Mouse (Mus musculus): Measurements from ENCODE around the gene Cdh1. TPM values are rescaled to one million over a fixed set of nuclear protein-coding genes. Genes with fewer than 3 reads are reported as not detected.

Cdh1 gene
- polyA plus RNA-seq, 1 experiment = 347 TPM

GRCm38 (mm10) chr8:106643100-106643499 lies 39.9 kb downstream of the Cdh1 start:
- Histone ChIP-seq H3K4me1 (ENCODE audit: control insufficient read depth, insufficient read depth, low read length) (peaks cover 7% of the 10 kb centered on the region), H3K27me3 (ENCODE audit: control insufficient read depth, insufficient read depth, low read length, poor library complexity, severe bottlenecking) (no peaks in the 10 kb centered on the region), H3K9me3 (replicated peaks; ENCODE audit: control insufficient read depth, insufficient read depth, low read length, poor library complexity, severe bottlenecking) (no peaks in the 10 kb centered on the region), H3K27ac (ENCODE audit: insufficient read depth, low read length) (peak overlapping the region; percentile 24; the same call in 1 of the 2 replicates), H3K36me3 (ENCODE audit: control insufficient read depth, insufficient read depth, low read length, poor library complexity, severe bottlenecking) (peaks cover 4% of the 10 kb centered on the region), H3K9ac (ENCODE audit: low read depth, poor library complexity, severe bottlenecking) (no peak overlapping the region), H3K4me3 (ENCODE audit: low read depth, low read length) (no peak overlapping the region)
- TF ChIP-seq POLR2A (IDR thresholded peaks at IDR 0.05; ENCODE audit: insufficient read depth, low read length) = no peak
- TF ChIP-seq CTCF (IDR thresholded peaks at IDR 0.05; ENCODE audit: low read depth, low read length) = no peak
- no peak for TF ChIP-seq EP300 (IDR thresholded peaks at IDR 0.05; ENCODE audit: insufficient read depth, low read depth, low read length)

- Histone ChIP-seq H3K27ac (ENCODE audit: insufficient read depth, low read length) (peak overlapping the region; percentile 23), H3K9ac (ENCODE audit: low read depth, poor library complexity, severe bottlenecking) (no peak overlapping the region), H3K4me3 (ENCODE audit: low read depth, low read length) (no peak overlapping the region), H3K9me3 (replicated peaks; ENCODE audit: control insufficient read depth, insufficient read depth, low read length, poor library complexity, severe bottlenecking) (no peaks in the 10 kb centered on the region), H3K36me3 (ENCODE audit: control insufficient read depth, insufficient read depth, low read length, poor library complexity, severe bottlenecking) (peaks cover 20% of the 10 kb centered on the region), H3K4me1 (ENCODE audit: control insufficient read depth, insufficient read depth, low read length) (peaks cover 6% of the 10 kb centered on the region), H3K27me3 (ENCODE audit: control insufficient read depth, insufficient read depth, low read length, poor library complexity, severe bottlenecking) (no peaks in the 10 kb centered on the region)
- TF ChIP-seq CTCF (IDR thresholded peaks at IDR 0.05; ENCODE audit: low read depth, low read length) = no peak
- no peak for TF ChIP-seq POLR2A (IDR thresholded peaks at IDR 0.05; ENCODE audit: insufficient read depth, low read length)
- TF ChIP-seq EP300 (IDR thresholded peaks at IDR 0.05; ENCODE audit: insufficient read depth, low read depth, low read length) = no peak
These were observed 41.8 kb downstream of the Cdh1 start for GRCm38 (mm10) chr8:106644957-106645356.

- Histone ChIP-seq H3K27me3 (ENCODE audit: control insufficient read depth, insufficient read depth, low read length, poor library complexity, severe bottlenecking) (no peaks in the 10 kb centered on the region), H3K27ac (ENCODE audit: insufficient read depth, low read length) (peak overlapping the region; percentile 71), H3K4me1 (ENCODE audit: control insufficient read depth, insufficient read depth, low read length) (peaks cover 4% of the 10 kb centered on the region), H3K36me3 (ENCODE audit: control insufficient read depth, insufficient read depth, low read length, poor library complexity, severe bottlenecking) (peaks cover 32% of the 10 kb centered on the region), H3K9me3 (replicated peaks; ENCODE audit: control insufficient read depth, insufficient read depth, low read length, poor library complexity, severe bottlenecking) (no peaks in the 10 kb centered on the region), H3K4me3 (ENCODE audit: low read depth, low read length) (no peak overlapping the region), H3K9ac (ENCODE audit: low read depth, poor library complexity, severe bottlenecking) (no peak overlapping the region)
- TF ChIP-seq EP300 (IDR thresholded peaks at IDR 0.05; ENCODE audit: insufficient read depth, low read depth, low read length) = no peak
These were observed 43.0 kb downstream of the Cdh1 start for GRCm38 (mm10) chr8:106646153-106646552.

- Histone ChIP-seq H3K27me3 (ENCODE audit: control insufficient read depth, insufficient read depth, low read length, poor library complexity, severe bottlenecking) (no peaks in the 10 kb centered on the region), H3K9ac (ENCODE audit: low read depth, poor library complexity, severe bottlenecking) (no peak overlapping the region), H3K4me3 (ENCODE audit: low read depth, low read length) (no peak overlapping the region), H3K9me3 (replicated peaks; ENCODE audit: control insufficient read depth, insufficient read depth, low read length, poor library complexity, severe bottlenecking) (no peaks in the 10 kb centered on the region), H3K27ac (ENCODE audit: insufficient read depth, low read length) (peak overlapping the region; percentile 71), H3K36me3 (ENCODE audit: control insufficient read depth, insufficient read depth, low read length, poor library complexity, severe bottlenecking) (peaks cover 36% of the 10 kb centered on the region), H3K4me1 (ENCODE audit: control insufficient read depth, insufficient read depth, low read length) (peaks cover under 1% of the 10 kb centered on the region)
- TF ChIP-seq POLR2A (IDR thresholded peaks at IDR 0.05; ENCODE audit: insufficient read depth, low read length) = no peak
- TF ChIP-seq EP300 (IDR thresholded peaks at IDR 0.05; ENCODE audit: insufficient read depth, low read depth, low read length) = no peak
- no peak for TF ChIP-seq CTCF (IDR thresholded peaks at IDR 0.05; ENCODE audit: low read depth, low read length)
These were observed 43.6 kb downstream of the Cdh1 start for GRCm38 (mm10) chr8:106646731-106647130.

GRCm38 (mm10) chr8:106647387-106647786 lies 44.2 kb downstream of the Cdh1 start:
- H3K27ac ChIP-seq (ENCODE audit: insufficient read depth, low read length) = peak overlapping the region; percentile 71
- peaks cover 41% of the 10 kb centered on the region for H3K36me3 ChIP-seq (ENCODE audit: control insufficient read depth, insufficient read depth, low read length, poor library complexity, severe bottlenecking)
- TF ChIP-seq POLR2A (IDR thresholded peaks at IDR 0.05; ENCODE audit: insufficient read depth, low read length) = no peak
- TF ChIP-seq CTCF (IDR thresholded peaks at IDR 0.05; ENCODE audit: low read depth, low read length) = peak; percentile 40

GRCm38 (mm10) chr8:106648421-106648820 lies 45.3 kb downstream of the Cdh1 start:
- Histone ChIP-seq H3K4me1 (ENCODE audit: control insufficient read depth, insufficient read depth, low read length) (no peaks in the 10 kb centered on the region), H3K4me3 (ENCODE audit: low read depth, low read length) (no peak overlapping the region), H3K36me3 (ENCODE audit: control insufficient read depth, insufficient read depth, low read length, poor library complexity, severe bottlenecking) (peaks cover 51% of the 10 kb centered on the region), H3K27ac (ENCODE audit: insufficient read depth, low read length) (no peak overlapping the region), H3K9ac (ENCODE audit: low read depth, poor library complexity, severe bottlenecking) (no peak overlapping the region), H3K27me3 (ENCODE audit: control insufficient read depth, insufficient read depth, low read length, poor library complexity, severe bottlenecking) (no peaks in the 10 kb centered on the region), H3K9me3 (replicated peaks; ENCODE audit: control insufficient read depth, insufficient read depth, low read length, poor library complexity, severe bottlenecking) (no peaks in the 10 kb centered on the region)
- TF ChIP-seq EP300 (IDR thresholded peaks at IDR 0.05; ENCODE audit: insufficient read depth, low read depth, low read length) = no peak
- no peak for TF ChIP-seq CTCF (IDR thresholded peaks at IDR 0.05; ENCODE audit: low read depth, low read length)
- TF ChIP-seq POLR2A (IDR thresholded peaks at IDR 0.05; ENCODE audit: insufficient read depth, low read length) = no peak

More at GRCm38 (mm10) chr8:106647387-106647786, 44.2 kb downstream of the Cdh1 start:
- Histone ChIP-seq H3K4me1 (ENCODE audit: control insufficient read depth, insufficient read depth, low read length) (no peaks in the 10 kb centered on the region), H3K27me3 (ENCODE audit: control insufficient read depth, insufficient read depth, low read length, poor library complexity, severe bottlenecking) (no peaks in the 10 kb centered on the region), H3K9me3 (replicated peaks; ENCODE audit: control insufficient read depth, insufficient read depth, low read length, poor library complexity, severe bottlenecking) (no peaks in the 10 kb centered on the region), H3K4me3 (ENCODE audit: low read depth, low read length) (no peak overlapping the region), H3K9ac (ENCODE audit: low read depth, poor library complexity, severe bottlenecking) (no peak overlapping the region)

Data from ES-Bruce4 (cell line).